Mouse (Mus musculus): Measurements from ENCODE around the gene Crtc2.

DNA sequence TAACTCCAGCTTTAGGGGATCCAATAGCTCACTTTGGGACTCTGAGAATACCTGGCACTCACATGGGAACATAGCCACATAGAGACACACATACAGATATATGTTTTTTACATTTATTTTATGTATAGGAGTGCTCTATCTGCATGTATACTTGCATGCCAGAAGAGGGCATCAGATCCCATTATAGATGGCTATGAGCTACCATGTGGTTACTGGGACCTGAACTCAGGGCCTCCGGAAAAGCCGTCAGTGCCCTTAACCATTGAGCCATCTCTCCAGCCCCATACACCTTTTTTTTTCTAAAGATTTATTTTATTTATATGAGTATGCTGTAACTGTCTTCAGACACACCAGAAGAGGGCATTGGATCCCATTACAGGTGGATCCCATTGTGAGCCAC lies 30.2 kb downstream of the Crtc2 start:
- no peak for TF ChIP-seq ZNF384 (IDR thresholded peaks at IDR 0.05; ENCODE audit: low read depth, low read length)
- no peak for TF ChIP-seq ZC3H11A (IDR thresholded peaks at IDR 0.05; ENCODE audit: borderline replicate concordance, low read depth, low read length)
- TF ChIP-seq CHD2 (IDR thresholded peaks at IDR 0.05; ENCODE audit: low read depth, low read length): no peak
- TF ChIP-seq MAFK (IDR thresholded peaks at IDR 0.05; ENCODE audit: insufficient read depth, low read depth, low read length): no peak
